Mouse (Mus musculus) T-helper 2 cell (primary cell): ENCODE measurements around the gene B3gat3.
"Not testable (repeated sequence)": the region's sequence is repeated elsewhere in the genome, so short reads cannot be mapped to it uniquely, and the experiment has no call there.

Experiments
- in situ Hi-C: fragments of 300-600 bp; cut with MboI, MseI; formaldehyde crosslinking; loops from one replicate; pipeline ENCODE4 v1.15.1; 2025; ENCODE audit warnings: high pct_unique_total_duplicates

The B3gat3 gene

DNA sequence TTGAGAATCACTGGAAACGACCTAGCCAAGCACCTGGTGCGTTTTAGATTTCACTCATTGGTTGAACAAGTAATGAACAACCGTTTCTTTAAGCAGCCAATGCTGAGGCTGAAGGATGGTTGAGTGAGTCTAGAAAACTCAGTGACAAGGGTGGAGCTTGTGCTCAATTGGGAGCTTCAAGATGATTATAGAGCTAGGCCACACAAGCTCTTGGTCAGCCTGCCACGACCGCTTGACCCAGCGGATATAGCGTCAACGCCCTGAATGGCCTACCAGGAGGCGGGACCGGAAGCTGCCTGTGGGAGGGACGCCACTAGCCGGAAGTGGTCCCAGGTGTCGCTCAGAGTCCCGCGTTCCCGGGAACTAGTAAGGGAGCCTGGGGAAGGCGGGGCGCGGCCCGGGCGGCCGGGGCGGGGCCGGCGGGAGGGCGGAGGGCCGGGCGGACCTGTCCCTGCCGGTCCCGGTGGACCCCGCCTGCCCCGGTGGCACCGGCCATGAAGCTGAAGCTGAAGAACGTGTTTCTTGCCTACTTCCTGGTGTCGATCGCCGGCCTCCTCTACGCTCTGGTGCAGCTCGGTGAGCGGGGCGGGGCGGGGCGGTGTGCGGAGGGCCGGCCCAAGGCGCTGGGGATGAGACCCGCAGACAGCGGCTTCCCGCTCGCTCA lies at the start of gene B3gat3:
TSS of gene B3gat3 (plus strand) at position 302 of the 664 bp plus-strand sequence.
- in situ Hi-C loops: no loop called here

DNA sequence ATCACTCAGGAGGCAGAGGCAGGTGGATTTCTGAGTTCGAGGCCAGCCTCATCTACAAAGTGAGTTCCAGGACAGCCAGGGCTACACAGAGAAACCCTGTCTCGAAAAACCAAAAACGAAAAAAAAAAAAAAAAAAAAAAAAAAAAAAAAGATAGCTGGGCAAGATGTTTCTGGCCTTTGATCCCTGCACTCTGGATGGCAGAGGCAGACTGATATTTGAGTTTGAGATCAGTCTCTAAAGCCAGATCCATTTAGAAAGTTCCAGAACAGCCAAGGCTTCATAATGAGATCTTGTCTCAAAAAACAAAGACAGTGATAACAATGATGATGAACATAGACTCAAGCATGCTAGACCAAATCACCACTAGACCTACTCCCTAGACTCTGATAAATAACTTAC lies 49.8 kb upstream of the B3gat3 start:
- in situ Hi-C loops: not testable (repeated sequence)

DNA sequence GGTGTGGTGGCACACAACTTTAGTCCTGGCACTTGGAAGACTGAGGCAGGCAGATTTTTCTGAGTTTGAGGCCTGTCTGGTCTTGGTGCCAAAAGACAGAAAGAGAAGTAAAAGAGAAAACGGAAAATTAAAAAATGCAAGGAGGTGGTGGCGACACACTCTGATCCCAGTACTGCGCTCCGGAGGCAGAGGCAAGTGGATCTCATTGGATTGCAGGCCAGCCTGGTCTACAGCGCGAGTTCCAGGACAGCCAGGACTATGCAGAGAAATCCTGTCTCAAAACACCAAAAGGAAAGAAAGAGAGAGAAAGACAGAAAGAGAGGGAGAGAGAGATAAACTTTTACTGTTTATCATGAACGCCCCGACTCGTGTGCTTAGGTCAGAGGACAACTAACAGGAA lies 49.3 kb upstream of the B3gat3 start:
- in situ Hi-C loops: no loop called here

DNA sequence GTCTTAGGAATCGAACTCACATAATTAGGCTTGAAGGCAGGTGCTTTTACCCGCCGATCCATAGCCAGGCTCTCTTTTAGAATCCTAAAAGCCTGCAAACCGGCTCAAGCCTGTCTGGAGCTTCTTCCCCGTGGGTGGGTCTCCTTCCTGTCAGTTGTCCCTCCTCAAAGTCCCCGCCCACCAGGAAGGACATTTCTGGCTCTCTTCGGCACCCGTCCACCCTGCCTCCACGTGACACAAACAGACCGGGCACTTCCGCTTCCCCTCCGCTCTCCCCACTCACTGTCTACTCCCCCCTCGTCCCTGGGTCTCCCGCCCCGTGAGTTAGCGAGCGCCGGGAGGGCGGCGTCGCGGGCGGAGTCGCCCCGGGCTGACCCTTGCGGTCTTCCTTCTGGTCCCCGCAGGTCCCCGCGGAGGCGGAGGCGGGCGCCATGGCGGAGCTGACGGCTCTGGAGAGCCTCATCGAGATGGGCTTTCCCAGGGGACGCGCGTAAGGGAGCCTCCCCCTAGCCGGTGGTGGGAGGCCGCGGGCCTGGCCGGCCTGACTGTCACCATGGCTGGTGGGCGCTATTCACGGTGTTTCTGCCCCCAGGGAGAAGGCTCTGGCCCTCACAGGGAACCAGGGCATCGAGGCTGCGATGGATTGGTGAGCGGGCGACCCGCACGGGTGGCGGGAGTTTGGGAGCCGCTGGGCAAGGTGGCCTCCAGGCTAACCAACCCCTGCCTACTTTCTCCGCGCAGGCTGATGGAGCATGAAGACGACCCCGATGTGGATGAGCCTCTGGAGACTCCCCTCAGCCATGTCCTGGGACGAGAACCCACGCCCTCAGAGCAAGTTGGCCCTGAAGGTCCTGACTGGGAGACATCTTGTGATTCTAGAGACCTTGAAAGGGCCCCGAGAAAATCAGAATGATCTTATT lies 48.6 kb upstream of the B3gat3 start, which contains the start of gene Ubxn1:
TSS of gene Ubxn1 (plus strand) at position 230 of the 920 bp plus-strand sequence.
- in situ Hi-C loops: no loop called here

DNA sequence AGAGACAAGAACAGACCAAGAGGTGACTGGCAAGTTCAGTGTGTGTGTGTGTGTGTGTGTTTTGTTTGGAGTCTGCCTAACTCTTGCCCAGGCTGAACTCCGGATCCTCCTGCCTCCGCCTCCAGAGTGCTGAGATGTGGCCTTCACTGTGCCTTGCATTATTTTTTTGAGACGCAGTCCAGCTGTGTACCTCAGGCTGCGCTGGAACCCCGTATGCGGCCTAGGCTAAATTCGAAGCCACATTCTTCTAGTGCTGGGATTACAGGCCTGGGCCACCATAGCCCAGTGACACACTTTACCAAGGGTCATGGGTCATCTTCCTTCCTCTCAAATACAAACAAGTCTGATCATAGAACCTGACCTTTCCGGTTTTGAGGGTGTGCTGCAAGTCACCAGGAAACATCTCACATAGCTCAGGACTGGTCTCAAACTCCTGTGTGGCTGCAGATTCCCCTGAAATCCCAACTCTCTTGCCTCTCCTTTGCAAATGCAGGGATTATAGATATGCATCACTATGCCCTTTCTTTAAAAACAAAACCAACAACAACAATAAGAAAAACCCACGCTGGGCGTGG lies 47.8 kb upstream of the B3gat3 start:
- in situ Hi-C loops: no loop called here

DNA sequence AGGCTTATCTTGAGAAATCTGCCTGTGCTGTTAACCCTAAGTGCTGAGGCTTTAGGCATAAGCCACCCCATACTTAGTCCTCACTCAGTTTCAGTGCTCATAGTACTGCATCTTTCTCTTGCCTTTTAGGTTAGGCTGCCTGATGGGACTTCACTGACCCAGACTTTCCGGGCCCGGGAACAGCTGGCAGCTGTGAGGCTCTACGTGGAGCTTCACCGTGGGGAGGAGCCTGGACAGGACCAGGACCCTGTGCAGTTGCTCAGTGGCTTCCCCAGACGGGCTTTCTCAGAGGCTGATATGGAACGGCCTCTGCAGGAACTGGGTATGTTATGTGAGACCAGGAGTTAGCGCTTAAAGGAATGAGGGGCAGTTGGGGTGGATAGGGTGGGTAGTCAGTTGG lies 45.1 kb upstream of the B3gat3 start:
- in situ Hi-C loops: no loop called here

DNA sequence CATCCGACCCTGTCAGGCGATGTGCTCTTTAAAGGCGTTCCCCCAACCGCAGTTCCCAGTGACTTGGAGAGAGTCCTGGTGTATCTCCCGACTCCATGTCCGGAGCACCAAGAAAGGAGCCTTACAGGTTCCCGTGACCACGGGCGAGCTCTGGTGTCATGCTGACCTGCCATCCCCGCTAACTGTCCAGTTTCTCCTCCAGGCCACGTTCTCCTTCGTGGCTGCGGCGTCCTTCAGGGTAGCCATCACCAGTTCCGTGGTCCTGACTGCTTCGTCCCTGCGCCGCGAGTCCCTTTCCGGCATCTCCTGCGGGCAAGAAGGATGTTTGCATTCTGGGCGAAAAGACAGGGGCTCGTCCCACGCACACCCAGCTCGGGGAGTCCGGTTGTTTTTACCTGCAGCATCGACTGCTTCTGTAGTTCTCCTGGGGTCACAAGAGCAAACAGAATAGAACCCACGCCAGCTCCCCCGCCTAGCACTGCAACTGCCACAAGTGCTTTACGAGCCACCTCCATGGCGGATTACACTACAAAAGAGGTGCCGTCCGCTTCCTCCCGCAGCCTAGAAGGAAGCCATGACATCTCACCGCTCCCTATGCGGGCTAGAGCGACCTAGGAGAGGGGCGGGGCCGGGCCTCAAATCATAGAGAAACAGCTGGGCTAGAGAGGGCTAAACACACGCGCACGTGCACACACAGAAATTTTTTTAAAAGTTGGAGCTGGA lies 39.7 kb upstream of the B3gat3 start, which contains the start of gene Uqcc3:
TSS of gene Uqcc3 (minus strand) at position 613 of the 723 bp plus-strand sequence.
- in situ Hi-C loops: no loop called here

DNA sequence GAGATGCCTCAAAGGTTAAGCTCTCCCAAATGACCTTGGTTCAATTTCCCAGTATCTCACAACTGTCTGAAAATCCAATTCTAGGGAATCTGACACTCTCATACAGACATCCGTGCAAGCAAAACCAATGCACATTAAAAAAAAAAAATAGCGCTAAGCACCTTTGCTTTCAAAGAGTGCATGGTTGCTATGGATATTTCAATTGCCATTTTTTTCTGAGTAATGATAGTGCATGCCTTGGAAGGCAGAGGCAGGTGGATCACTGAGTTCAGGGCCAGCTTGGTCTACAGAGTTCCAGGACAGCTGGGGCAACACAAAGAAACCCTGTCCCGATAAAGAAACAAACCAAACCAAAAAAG lies 39.2 kb upstream of the B3gat3 start:
- in situ Hi-C loops: no loop called here

DNA sequence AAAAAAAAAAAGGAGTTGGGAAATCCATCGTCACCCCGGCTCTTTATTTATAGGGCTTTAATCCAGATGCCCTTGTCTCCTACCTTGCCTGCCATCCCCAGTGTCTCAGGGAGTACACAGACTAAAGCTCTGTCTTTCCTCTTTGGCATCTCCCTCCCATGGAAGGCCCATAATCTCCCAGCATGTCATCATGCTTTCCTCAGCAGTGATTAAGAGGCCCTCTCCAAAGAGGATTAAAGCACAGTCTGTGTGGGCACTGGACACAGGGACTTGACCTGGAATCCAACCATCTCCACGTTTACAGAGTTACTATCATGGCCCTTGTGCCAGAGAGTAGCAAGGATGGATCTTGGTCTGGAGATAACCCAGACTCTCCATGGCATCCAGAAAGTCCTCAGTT lies 36.6 kb upstream of the B3gat3 start, which contains the start of the genes Lbhd1 and Gm49403:
TSS of gene Lbhd1 (plus strand) at position 117 of the 400 bp plus-strand sequence.
TSS of gene Gm49403 (plus strand) at position 315 of the 400 bp plus-strand sequence.
- in situ Hi-C loops: no loop called here

DNA sequence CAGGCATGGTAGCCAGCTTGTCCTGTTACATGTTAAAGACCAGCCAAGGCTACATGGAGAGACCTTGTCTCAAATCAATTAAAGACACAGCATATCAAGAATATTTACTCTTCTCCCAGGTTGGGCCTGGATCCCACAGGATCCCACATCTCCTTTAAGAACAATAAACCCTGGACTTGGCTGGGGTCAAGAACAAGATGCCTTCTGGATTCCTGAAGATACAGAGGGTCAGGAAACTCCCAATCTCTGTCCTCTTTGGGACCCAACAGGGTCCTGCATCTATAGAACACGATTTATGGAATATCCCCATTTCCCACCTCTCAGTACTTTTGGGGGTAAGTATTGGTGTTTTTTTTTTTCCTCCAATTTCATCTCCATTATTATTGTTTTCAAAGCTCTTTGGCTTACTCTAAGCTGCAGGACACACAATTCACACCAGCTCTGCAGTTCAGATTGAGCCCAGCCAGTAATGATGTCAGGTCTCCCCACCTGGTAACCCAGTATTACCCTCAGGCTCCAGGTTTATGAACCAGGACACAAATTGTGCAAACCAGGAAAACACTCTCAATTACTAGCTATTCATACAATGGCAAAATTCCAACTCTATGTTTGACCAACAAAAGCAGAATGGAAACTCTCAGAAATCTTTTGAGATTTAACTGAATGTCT lies 33.1 kb upstream of the B3gat3 start:
- in situ Hi-C loops: no loop called here

DNA sequence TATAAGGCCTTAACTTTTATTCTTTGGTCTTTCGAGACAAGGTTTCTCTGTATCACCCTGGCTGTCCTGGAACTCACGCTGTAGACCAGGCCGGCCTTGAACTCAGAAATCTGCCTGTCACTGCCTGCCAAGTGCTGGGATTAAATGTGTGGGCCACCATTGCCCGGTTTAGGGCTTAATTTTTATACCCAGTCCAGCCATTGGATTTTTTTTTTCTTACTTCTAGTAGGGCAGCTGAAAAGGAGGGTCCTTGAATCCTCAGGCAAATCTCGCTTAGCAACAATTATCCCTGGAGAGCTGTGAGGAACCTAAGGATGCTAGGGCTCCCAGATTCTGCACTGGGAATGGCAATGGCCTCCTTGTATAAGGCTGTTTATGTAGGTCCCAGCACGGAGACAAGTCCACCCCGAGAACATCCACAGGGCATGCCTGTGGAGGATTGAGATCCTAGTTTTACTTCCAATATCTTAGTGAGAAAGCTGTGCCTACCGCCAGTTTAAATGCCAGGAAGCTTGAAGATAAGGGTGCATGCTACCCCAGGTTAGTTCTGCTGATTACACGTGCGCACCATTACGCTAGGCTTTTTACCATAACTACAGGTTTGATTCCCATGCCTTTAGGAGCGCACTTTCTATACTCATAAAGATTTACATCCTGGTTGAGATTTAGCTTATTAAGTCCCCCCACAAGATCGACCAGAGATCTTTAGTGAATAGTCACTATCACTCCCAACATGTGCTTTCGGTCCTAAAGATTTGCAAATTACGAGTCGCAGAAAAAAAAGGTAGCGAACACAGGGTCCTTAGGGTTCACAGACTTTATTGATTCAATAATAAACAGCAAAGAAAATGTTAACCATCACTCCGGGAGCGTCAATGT lies 32.4 kb upstream of the B3gat3 start:
- in situ Hi-C loops: no loop called here

DNA sequence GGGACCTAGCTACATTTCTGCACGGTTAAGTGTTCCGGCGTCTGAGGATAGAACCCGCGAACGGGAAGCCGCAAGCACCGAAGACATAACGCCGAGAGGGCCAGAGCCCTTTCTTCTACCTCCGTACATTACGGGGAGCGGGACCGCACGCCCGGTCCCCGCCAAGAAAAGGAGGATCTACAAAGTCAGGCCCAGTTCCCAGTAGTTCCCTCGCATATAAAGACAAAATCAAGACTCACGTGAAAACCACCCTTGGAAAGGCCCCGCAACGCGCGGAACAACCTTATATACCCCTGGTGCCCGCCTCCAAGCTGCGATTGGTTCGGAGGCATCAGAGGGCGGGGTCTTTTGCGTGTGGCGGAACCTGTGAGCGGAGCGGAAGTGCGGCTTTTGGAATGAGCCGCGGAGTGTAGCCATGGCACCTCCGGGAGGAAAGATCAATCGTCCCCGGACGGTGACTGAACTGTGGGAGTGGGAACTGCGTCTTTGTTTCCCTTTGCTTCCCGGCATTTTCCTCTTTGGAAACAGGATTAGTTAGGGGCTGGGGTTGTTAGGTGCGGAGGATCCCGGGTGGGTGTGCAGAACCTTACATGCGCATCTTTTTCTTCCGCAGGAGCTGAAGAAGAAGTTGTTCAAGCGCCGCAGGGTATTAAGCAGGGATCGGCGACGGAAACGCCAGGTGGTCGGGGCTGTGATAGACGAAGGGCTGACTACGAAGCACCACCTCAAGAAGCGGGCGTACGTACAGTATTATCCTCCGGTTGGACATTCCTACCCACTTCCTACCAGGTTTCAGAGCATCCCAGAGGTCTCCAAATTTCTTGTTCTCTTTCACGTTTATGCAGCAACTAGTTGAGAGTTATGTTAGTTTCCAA lies 31.4 kb upstream of the B3gat3 start, which contains the start of the genes 1810009A15Rik and Gm49416:
TSS of gene 1810009A15Rik (plus strand) at position 343 of the 875 bp plus-strand sequence.
TSS of gene Gm49416 (plus strand) at position 416 of the 875 bp plus-strand sequence.
- in situ Hi-C loops: no loop called here

DNA sequence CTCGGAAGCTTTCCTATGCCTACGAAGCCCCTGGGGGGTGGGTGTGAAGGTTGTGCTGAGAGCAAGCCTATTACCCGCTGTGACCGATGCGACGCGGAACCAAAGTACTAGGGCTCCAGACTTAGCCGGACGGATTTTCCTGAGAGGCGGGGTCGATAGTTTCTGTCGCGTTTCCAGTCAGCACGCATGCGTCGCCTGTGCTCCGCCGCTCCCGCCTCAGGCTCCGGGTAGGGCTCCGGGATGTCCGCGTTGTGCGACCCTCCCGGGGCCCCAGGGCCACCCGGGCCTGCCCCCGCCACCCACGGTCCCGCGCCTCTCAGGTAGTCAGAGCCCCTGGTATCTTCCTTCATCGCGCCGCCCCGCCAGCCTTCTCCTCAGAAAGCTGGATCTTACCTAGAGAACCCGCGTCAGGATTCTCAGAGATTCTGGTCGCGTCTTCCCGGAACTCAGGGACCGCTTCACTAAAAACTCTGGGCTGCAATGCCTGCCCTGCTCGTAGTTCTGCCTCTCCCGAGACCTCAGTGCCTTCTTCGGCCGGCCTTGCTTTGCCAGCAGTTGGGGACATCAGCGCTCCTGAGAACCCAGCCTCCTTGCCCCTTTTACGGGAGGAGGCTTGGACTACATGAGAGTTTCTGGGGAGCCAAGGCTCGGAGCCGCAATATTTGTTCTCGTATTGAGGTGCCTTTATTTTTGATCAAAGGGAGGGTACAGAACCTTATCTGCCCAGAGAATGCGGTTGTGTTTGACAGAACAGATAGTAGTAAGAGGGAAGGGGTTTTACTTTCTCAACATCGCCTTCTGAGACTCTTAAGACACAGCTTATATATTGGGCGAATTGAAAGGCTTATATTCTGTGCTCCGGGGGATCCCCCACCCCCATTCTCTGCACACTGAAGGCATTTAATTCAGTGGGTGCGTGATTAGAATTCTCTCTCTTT lies 27.1 kb upstream of the B3gat3 start, which contains the start of gene Ints5:
TSS of gene Ints5 (plus strand) at position 177 of the 938 bp plus-strand sequence.
- in situ Hi-C loops: no loop called here

DNA sequence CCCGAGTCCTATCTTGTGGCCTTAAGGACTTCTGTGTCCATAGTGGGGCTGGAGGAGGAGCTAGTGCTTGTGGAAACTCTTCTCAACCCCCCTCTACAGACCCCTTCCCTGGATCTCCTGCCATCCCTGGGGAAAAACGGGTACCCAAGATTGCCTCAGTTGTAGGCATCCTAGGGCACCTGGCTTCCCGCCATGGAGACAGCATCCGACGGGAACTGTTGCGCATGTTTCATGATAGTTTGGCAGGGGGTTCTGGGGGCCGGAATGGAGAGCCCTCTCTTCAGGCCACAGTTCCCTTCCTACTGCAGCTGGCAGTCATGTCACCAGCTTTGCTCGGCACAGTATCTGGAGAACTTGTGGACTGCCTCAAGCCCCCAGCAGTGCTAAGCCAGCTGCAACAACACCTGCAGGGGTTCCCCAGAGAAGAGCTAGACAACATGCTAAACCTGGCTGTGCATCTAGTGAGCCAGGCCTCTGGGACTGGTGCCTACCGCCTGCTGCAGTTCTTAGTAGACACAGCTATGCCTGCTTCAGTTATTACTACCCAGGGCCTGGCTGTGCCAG lies 24.7 kb upstream of the B3gat3 start:
- in situ Hi-C loops: loop anchor here (5.0 kb wide), 1 partner anchor 47 kb away; the partner anchor contains the start of gene Mta2

DNA sequence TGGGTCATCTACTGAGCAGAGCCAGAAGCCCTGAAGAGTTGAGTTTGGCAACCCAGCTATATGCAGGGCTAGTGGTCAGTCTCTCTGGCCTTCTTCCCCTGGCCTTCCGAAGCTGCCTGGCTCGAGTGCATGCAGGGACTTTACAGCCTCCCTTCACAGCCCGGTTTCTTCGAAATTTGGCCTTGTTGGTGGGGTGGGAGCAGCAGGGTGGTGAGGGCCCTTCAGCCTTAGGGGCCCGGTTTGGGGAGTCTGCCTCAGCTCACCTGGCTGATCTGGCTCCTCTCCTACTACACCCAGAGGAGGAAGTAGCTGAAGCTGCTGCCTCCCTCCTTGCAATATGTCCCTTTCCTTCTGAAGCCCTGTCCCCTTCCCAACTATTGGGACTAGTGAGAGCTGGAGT lies 23.9 kb upstream of the B3gat3 start:
- in situ Hi-C loops: loop anchor here (5.0 kb wide), 1 partner anchor 46 kb away; the partner anchor contains the start of gene Mta2

DNA sequence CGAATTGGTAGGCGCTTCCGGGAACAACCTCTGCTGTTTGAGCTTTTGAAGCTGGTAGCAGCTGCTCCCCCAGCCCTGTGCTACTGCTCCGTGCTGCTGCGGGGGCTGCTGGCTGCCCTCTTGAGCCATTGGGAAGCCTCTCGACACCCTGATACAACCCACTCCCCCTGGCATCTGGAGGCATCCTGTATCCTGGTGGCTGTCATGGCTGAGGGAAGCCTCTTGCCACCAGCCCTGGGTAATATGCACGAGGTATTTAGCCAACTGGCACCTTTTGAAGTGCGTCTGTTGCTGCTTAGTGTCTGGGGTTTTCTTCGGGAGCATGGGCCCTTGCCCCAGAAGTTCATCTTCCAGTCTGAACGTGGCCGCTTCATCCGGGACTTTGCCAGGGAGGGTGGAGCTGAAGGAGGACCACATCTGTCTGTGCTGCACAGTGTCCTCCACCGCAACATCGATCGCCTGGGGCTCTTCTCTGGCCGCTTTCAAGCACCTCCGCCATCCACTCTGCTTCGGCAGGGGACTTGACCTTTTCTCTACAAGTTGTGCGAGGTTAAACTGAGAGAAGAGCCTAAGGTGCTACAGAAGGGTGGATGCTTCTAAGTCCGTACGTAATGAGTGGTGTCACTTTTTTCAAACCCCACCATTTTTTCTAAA lies 22.8 kb upstream of the B3gat3 start:
- in situ Hi-C loops: loop anchor here (5.0 kb wide), 1 partner anchor 45 kb away; the partner anchor contains the start of gene Mta2
